Mouse (Mus musculus) layer of hippocampus, postnatal 14 days (tissue): ENCODE results near the gene Iqsec2. TPM values are rescaled to one million over a fixed set of nuclear protein-coding genes. Genes with fewer than 3 reads are reported as not detected.

Source experiments
- DNase-seq, 2 experiments: peaks; one replicate each; pipeline ENCODE4 v3.0.0; 2021 to 2022; ENCODE audit warnings: low spot score in 2 of 2, mixed read lengths in 1 of 2
- long read RNA-seq, 2 experiments: library from polyadenylated mRNA; stranded (forward); transcript quantifications; one replicate each; pipeline ENCODE4 v2.0.0; 2021
- total RNA-seq, 2 experiments: library from RNA; stranded (reverse); gene quantifications; 2 replicates each; pipeline ENCODE4 v1.2.3; 2021

The Iqsec2 gene
- total RNA-seq = 100 to 1,000 TPM; 135 to 143 TPM
- long read RNA-seq, experiment 1, full-length matches to known transcripts = 1 of 51 reads
- long read RNA-seq, experiment 1, partial matches to known transcripts = 38 of 51 reads
- long read RNA-seq, experiment 1, other reads (novel, unspliced or antisense) = 12 of 51 reads
- long read RNA-seq, experiment 2, full-length matches to known transcripts = 4 of 72 reads
- long read RNA-seq, experiment 2, partial matches to known transcripts = 51 of 72 reads
- long read RNA-seq, experiment 2, other reads (novel, unspliced or antisense) = 17 of 72 reads

GRCm38 (mm10) chrX:152143941-152144741, at the start of gene Iqsec2:
TSS of gene Iqsec2 (plus strand) at chrX:152144268.
- no peak for DNase-seq

GRCm38 (mm10) chrX:152097572-152097971, 46.5 kb upstream of the Iqsec2 start:
- DNase-seq = no peak

- no peak for DNase-seq
These were observed 22.4 kb upstream of the Iqsec2 start for GRCm38 (mm10) chrX:152121687-152122086.

GRCm38 (mm10) chrX:152130777-152131176, 13.3 kb upstream of the Iqsec2 start:
- peak in 1 of 2 experiments; percentile 60 for DNase-seq

GRCm38 (mm10) chrX:152132029-152132428, 12.0 kb upstream of the Iqsec2 start:
- DNase-seq = no peak

- DNase-seq = no peak
These were observed 8.9 kb upstream of the Iqsec2 start for GRCm38 (mm10) chrX:152135195-152135594.

GRCm38 (mm10) chrX:152144742-152145214, 710 bp downstream of the Iqsec2 start:
- DNase-seq = no peak

GRCm38 (mm10) chrX:152146150-152146549, 2.1 kb downstream of the Iqsec2 start:
- DNase-seq = peak; percentile 64 to 79

- no peak for DNase-seq
These were observed 2.6 kb downstream of the Iqsec2 start for GRCm38 (mm10) chrX:152146691-152147090.

- peak; percentile 59 to 78 for DNase-seq
These were observed 3.5 kb downstream of the Iqsec2 start for GRCm38 (mm10) chrX:152147451-152148116.

GRCm38 (mm10) chrX:152148706-152149105, 4.6 kb downstream of the Iqsec2 start:
- DNase-seq = no peak

- DNase-seq = peak in 1 of 2 experiments; percentile 46
These were observed 7.6 kb downstream of the Iqsec2 start for GRCm38 (mm10) chrX:152151709-152152108.

GRCm38 (mm10) chrX:152158294-152158693, 14.2 kb downstream of the Iqsec2 start:
- no peak for DNase-seq

GRCm38 (mm10) chrX:152161404-152161803, 17.3 kb downstream of the Iqsec2 start:
- DNase-seq = no peak

GRCm38 (mm10) chrX:152164061-152164460, 20.0 kb downstream of the Iqsec2 start:
- no peak for DNase-seq

GRCm38 (mm10) chrX:152166161-152166560, 22.1 kb downstream of the Iqsec2 start:
- DNase-seq = no peak

- DNase-seq = no peak
These were observed 24.5 kb downstream of the Iqsec2 start for GRCm38 (mm10) chrX:152168521-152168920.

GRCm38 (mm10) chrX:152171041-152172026, 27.3 kb downstream of the Iqsec2 start:
- peak in 1 of 2 experiments; percentile 37 for DNase-seq

GRCm38 (mm10) chrX:152172487-152172935, 28.4 kb downstream of the Iqsec2 start:
- peak in 1 of 2 experiments; percentile 41 for DNase-seq

GRCm38 (mm10) chrX:152175284-152175683, 31.2 kb downstream of the Iqsec2 start:
- DNase-seq = peak in 1 of 2 experiments; percentile 33
